Mouse (Mus musculus) T-helper 1 cell (primary cell): ENCODE measurements around the gene Cfap57.
"Not testable (repeated sequence)": the region's sequence is repeated elsewhere in the genome, so short reads cannot be mapped to it uniquely, and the experiment has no call there.

Experiments used
- in situ Hi-C: fragments of 300-600 bp; cut with MboI, MseI; formaldehyde crosslinking; loops from one replicate; pipeline ENCODE4 v1.15.1; 2025; ENCODE audit warnings: high pct_unique_total_duplicates

Cfap57 gene

GRCm38 (mm10) chr4:118564926-118565279 is 55.7 kb downstream of the Cfap57 start:
- in situ Hi-C loops, result no loop called here

GRCm38 (mm10) chr4:118564062-118564925 is 56.3 kb downstream of the Cfap57 start:
- in situ Hi-C loops, result no loop called here

GRCm38 (mm10) chr4:118553039-118553649 is 67.4 kb downstream of the Cfap57 start:
- in situ Hi-C loops, result no loop called here

DNA sequence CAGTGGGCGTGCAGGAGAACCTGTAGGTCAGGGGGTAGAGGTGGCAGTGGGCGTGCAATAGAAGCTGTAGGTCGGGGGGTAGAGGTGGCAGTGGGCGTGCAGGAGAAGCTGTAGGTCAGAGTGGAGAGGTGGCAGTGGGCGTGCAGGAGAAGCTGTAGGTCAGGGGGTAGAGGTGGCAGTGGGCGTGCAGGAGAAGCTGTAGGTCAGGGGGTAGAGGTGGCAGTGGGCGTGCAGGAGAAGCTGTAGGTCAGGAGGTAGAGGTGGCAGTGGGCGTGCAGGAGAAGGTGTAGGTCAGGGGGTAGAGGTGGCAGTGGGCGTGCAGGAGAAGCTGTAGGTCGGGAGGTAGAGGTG is 72.5 kb downstream of the Cfap57 start:
- in situ Hi-C loops, result not testable (repeated sequence)

GRCm38 (mm10) chr4:118547424-118548129 is 73.0 kb downstream of the Cfap57 start:
- in situ Hi-C loops, result not testable (repeated sequence)

DNA sequence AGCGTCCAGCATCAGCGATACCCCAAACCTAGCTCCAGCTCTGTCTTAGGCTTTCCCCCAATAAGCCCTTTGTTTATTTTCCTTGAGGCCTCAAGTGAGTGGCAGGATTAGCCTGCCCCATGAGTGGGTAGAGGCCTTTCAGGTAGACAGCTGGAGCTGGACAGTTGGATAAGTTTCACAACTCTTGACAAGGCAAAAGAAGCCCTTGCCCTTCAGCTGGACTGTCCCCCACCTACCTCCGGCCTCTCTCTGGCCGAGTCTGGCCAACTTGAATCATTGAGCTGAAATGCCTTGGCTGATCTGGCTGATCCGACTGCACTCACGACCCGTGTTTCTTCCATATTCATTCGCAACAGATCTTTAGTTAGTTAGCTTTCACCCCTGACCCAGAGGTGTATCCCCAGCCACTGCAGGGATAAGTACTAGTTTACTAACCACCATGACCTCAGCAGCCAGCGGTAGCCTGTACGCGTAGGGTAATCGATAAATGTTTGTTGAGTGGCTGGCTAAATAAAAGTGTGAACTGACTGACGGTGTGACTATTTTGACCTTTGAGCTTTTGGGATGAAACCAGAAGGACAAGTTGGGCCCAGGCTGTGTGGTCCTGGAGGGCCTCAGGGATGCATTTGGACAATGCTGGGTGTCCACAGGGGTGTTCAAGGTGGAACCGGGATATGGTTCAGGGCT is 76.0 kb downstream of the Cfap57 start:
- in situ Hi-C loops, result no loop called here

GRCm38 (mm10) chr4:118543592-118544260 is 76.9 kb downstream of the Cfap57 start, which contains the start of gene Tmem125:
Gene Tmem125 (minus strand): TSS chr4:118544044.
- in situ Hi-C loops, result no loop called here

- in situ Hi-C loops, result no loop called here
Observed at GRCm38 (mm10) chr4:118543158-118543530, 77.4 kb downstream of the Cfap57 start.

DNA sequence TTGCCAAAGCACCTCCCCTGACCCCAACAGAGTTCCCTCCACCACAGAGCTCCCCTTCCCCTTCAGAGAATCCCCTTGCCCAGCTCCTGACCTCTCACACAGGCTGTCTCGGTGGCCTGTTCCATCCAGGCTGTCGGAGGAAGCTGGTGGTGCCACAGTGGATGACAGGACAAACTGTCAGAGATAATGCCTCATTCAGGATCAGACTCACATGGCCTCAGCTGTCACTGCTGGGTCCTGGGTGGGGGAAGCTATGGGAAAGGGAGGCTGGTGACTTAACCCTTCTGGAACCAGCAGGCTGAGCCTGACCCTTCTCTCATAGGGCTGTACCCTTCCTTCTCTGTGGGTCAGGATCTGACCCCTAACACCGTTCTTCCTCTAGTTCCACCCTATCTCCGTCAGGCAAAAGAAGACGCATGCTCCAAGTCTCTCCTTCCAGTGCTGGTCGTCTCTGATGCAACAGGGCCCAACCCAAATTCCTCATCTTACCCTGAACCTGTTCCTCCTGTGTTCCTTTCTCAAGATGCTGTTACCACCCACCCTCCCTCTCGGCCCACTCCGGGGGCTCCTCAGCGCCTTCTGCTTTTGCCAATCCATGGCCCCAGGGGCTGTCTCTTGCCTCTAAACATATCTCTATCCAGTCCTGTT is 77.9 kb downstream of the Cfap57 start:
- in situ Hi-C loops, result no loop called here

DNA sequence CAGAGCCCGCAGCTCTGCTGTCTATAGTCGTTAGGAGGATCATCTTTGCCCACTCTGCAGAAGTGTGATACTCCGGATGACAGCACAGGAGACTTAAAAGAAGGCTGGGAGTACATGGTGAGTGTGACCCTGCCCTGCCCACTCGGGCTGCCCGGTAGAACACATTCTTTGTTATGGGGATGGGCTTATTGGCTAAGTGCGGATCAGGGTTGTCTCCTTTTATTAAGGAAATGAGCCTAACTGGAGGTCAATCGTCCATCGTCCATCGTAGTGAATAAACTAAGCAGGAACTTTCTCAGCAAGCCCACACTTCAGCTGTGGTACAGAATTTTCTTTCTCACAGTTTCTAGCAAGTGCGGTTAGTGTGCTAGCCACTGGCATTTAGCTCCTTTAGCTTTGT is 80.7 kb downstream of the Cfap57 start:
- in situ Hi-C loops, result no loop called here

DNA sequence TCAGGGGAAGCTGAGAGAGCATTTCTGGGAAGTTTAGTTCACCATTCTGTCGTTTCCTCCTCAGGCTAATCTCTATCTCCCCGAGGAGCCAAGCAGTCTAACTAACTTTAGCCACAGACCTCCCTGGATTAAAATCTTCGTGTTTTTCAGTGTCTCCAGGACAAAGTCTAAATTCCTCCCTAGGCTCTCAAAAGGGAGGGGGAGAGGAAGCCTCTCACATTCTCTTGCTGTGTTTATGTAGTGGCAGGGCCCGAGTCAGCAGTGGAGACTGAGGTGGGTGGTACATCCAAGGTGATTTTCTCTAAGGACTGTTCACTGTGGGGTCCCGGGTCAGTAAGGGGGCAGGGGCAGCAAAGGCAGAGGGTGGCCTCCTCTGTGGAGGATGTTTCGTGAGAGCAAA is 82.8 kb downstream of the Cfap57 start:
- in situ Hi-C loops, result no loop called here

GRCm38 (mm10) chr4:118535610-118536009 is 85.0 kb downstream of the Cfap57 start:
- in situ Hi-C loops, result no loop called here

- in situ Hi-C loops, result no loop called here
Observed at GRCm38 (mm10) chr4:118533605-118534004, 87.0 kb downstream of the Cfap57 start.

DNA sequence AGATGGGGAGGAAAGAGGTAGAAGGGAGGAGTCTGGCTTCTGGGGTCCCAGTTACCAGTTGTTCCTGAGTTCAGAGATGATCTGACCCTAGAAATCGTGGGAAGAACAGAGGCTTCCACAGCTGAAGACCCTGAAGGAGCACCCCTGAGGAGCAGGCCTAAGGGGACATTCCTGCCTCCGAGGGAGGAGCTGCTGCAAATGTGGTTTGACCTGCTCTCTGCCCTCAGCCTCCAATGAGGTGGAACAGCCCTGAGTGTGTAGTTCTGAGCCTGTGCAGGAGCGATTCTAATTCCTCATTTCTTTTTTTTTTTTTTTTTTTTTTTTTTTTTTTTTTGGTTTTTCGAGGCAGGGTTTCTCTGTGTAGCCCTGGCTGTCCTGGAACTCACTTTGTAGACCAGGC is 87.4 kb downstream of the Cfap57 start:
- in situ Hi-C loops, result no loop called here

GRCm38 (mm10) chr4:118532663-118533062 is 87.9 kb downstream of the Cfap57 start:
- in situ Hi-C loops, result no loop called here

DNA sequence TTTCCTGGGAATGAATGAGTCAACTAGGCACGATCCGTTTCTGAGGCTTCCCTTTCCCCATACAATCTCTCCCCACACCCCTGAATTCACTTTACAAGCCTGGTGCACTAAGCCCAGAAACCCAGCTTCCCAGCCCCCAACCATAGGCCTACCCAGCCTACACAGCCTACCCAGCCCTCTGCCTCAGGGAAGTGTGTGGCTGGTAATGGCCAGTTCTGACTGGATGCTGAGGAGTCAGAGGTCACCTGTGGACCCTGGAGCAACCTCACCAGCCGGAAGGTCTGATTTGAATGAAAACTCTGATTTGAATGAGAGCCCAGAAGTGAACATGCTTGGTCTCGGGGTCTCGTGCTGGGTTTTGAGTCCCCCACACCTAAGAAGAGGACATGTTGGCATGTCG is 92.9 kb downstream of the Cfap57 start:
- in situ Hi-C loops, result no loop called here

DNA sequence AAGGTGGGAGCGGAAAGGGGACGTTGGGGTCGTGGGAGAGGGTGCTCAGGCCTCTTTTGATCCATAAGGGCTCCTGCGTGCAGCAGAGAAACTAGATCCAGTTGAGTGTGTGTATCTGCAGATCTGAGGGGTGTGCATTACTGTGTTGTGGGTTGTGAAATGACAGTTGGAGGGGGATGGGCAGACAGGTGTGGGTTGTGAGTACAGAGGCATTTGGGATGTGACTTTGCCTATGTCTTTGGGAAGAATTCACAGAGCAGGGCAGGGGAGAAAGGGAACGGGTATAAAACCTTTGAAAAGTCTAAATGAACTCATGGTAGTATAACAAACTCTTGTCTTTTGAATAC is 93.3 kb downstream of the Cfap57 start:
- in situ Hi-C loops, result no loop called here

DNA sequence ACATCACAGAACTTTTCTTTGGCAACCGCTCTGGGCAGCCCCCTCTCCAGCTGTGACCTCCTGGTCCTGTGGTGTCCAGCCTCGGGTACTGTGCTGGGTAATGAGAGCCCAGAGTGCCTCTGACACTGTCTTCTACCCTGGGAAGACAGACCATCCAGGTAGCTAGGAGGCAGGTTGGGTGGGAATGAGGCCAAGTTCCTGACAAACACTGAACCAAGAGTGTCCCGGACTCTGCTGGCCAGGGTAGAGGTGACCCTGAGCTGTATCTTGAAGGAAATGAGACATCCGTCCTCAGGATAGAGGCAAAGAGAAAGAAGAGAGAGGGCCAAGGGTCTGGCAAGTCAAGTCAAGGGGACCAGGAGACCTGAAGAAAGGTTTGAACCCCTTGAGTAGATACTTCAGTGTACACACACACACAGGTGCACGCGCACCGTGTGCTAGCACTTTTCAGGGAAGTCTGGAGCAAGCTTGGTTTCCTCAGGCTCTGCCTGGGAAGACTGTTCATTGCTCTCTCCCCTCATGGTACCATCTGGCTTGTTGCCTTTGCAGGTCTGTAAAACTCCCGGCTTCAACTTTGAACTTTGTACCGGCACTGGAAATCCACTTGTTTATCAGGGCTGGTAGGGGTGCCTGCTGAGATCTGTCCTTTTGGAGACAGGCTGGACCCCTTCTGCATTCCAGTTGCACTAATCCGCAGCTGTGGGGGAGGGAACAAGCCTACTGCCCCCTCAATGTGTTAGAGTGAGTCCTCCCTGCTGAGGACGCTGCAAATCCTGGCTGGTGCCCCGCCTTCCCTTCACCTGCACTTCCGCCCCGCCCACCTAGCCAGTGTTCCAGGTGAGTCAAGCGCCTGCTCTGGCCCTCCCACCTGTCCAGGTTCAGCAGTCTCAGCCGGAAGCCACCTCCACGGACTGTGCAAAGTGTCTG is 93.9 kb downstream of the Cfap57 start, which contains the start of gene 2610528J11Rik:
2610528J11Rik (plus strand) TSS at position 592 of the 927 bp plus-strand sequence.
- in situ Hi-C loops, result no loop called here

- in situ Hi-C loops, result no loop called here
Observed at GRCm38 (mm10) chr4:118525779-118526178, 94.8 kb downstream of the Cfap57 start.

GRCm38 (mm10) chr4:118523976-118524375 is 96.6 kb downstream of the Cfap57 start:
- in situ Hi-C loops, result no loop called here
